In the genomic region with DNA sequence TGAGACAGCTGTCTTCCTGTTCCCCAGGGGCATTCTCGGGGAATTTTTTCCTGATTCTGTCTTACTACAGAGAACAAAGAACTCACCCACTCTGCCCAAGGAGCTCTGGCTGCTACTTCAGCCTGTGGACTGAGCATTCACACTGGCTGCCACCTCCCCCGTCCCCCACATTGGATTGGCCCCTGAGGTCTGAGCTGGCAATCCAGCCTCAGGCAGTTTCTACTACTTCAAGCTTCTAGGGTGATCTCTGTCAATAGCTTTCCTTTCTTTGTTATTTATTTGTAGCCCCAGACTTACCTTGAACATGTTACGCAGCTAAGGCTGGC, we compare ENCODE assay signal across 8 mouse cellular contexts. TPM values are rescaled to one million over a fixed set of nuclear protein-coding genes. Genes with fewer than 3 reads are reported as not detected.
DNase-seq lines count a peak whose midpoint lies in the region; ATAC-seq and TF ChIP-seq lines count a peak whose summit lies in the region.

No protein-coding gene starts in this region.

- H3K36me3 ChIP-seq in kidney, embryonic 16.5 days (ENCODE audit: insufficient read depth, low read length) = peaks cover 46% of the 10 kb centered on the region
- peaks cover 56% of the 10 kb centered on the region for H3K36me3 ChIP-seq in embryonic facial prominence, embryonic 14.5 days (ENCODE audit: control insufficient read depth, insufficient read depth, low read length)
- H3K36me3 ChIP-seq in limb, embryonic 10.5 days = peaks cover 72% of the 10 kb centered on the region
- H3K36me3 ChIP-seq in myocyte (ENCODE audit: control insufficient read depth, insufficient read depth) = peaks cover 8% of the 10 kb centered on the region

- H3K4me2 ChIP-seq in kidney, embryonic 16.5 days (replicated peaks; ENCODE audit: low read depth, low read length) = peak overlapping the region; percentile 82
- peak overlapping the region; percentile 86 for H3K4me2 ChIP-seq in embryonic facial prominence, embryonic 14.5 days (ENCODE audit: low read depth, low read length)
- peak overlapping the region; percentile 85 for H3K4me2 ChIP-seq in myocyte (ENCODE audit: low read depth)

- H3ac ChIP-seq in myocyte (ENCODE audit: control insufficient read depth, insufficient read length) = peak overlapping the region; percentile 79

- peak overlapping the region; percentile 84 for H3K9ac ChIP-seq in kidney, embryonic 16.5 days (replicated peaks; ENCODE audit: low read length)
- peak overlapping the region; percentile 86 for H3K9ac ChIP-seq in embryonic facial prominence, embryonic 14.5 days (ENCODE audit: low read depth, low read length)

- H3K27me3 ChIP-seq in kidney, embryonic 16.5 days (ENCODE audit: insufficient read depth, low read length) = no peaks in the 10 kb centered on the region
- H3K27me3 ChIP-seq in embryonic facial prominence, embryonic 14.5 days (replicated peaks; ENCODE audit: control insufficient read depth, insufficient read depth, low read length) = no peaks in the 10 kb centered on the region
- H3K27me3 ChIP-seq in limb, embryonic 10.5 days (ENCODE audit: low read depth, poor library complexity, severe bottlenecking) = no peaks in the 10 kb centered on the region
- no peaks in the 10 kb centered on the region for H3K27me3 ChIP-seq in myocyte (ENCODE audit: control insufficient read depth, insufficient read depth, insufficient read length)

- no peak for ATAC-seq in kidney, embryonic 16.5 days (ENCODE audit: low FRiP score, low TSS enrichment)
- no peak for ATAC-seq in embryonic facial prominence, embryonic 14.5 days (ENCODE audit: low read depth)
- ATAC-seq in frontal cortex, adult (ENCODE audit: low TSS enrichment) = no peak

- H3K4me3 ChIP-seq in kidney, embryonic 16.5 days (ENCODE audit: low read length) = peak overlapping the region; percentile 90
- H3K4me3 ChIP-seq in embryonic facial prominence, embryonic 14.5 days (ENCODE audit: low read depth, low read length) = peak overlapping the region; percentile 83
- peak overlapping the region; percentile 97 for H3K4me3 ChIP-seq in limb, embryonic 10.5 days
- peak overlapping the region; percentile 68 for H3K4me3 ChIP-seq in myocyte

- DNase-seq in kidney, postnatal 4 days = no peak
- DNase-seq in embryonic facial prominence, embryonic 14.5 days (ENCODE audit: low spot score) = peak; percentile 73
- DNase-seq in limb, embryonic 10.5 days (ENCODE audit: low spot score) = peak; percentile 60
- no peak for DNase-seq in spleen, postnatal 36 days (ENCODE audit: low spot score in 2 of 2)
- no peak for DNase-seq in adrenal gland, postnatal 4 days (ENCODE audit: low spot score in 2 of 2)

- H3K27ac ChIP-seq in kidney, embryonic 16.5 days (ENCODE audit: low read length) = peak overlapping the region; percentile 93
- peak overlapping the region; percentile 77 for H3K27ac ChIP-seq in embryonic facial prominence, embryonic 14.5 days (replicated peaks; ENCODE audit: low read depth, low read length)
- H3K27ac ChIP-seq in limb, embryonic 10.5 days = peak overlapping the region; percentile 90

- H3K9me3 ChIP-seq in kidney, embryonic 16.5 days (ENCODE audit: low read length) = no peaks in the 10 kb centered on the region
- no peaks in the 10 kb centered on the region for H3K9me3 ChIP-seq in embryonic facial prominence, embryonic 14.5 days (ENCODE audit: control insufficient read depth, low read length)
- no peaks in the 10 kb centered on the region for H3K9me3 ChIP-seq in limb, embryonic 10.5 days (replicated peaks)

- H3K4me1 ChIP-seq in kidney, embryonic 16.5 days (ENCODE audit: insufficient read depth, low read length) = peaks cover 33% of the 10 kb centered on the region
- peaks cover 28% of the 10 kb centered on the region for H3K4me1 ChIP-seq in embryonic facial prominence, embryonic 14.5 days (ENCODE audit: control insufficient read depth, insufficient read depth, low read length)
- H3K4me1 ChIP-seq in limb, embryonic 10.5 days = peaks cover 51% of the 10 kb centered on the region

- WGBS in kidney, embryonic 16.5 days = 31% methylated on average over 3 of the region's 3 CpGs
- WGBS in embryonic facial prominence, embryonic 14.5 days = 21% methylated on average over 3 of the region's 3 CpGs
- WGBS in limb, embryonic 10.5 days = 30% methylated on average over 3 of the region's 3 CpGs

- TF ChIP-seq POLR2A in myocyte (IDR thresholded peaks at IDR 0.05; ENCODE audit: insufficient read length, low read depth) = no peak

- peaks cover 10% of the 10 kb centered on the region for H3K79me2 ChIP-seq in myocyte (ENCODE audit: control insufficient read depth, insufficient read depth)

TF ChIP-seq in myocyte, 11 proteins besides CTCF, POLR2A, EP300 and RAD21:
- TF ChIP-seq MYOD1 (IDR thresholded peaks at IDR 0.05; ENCODE audit: control insufficient read depth in 1 of 3, insufficient read length in 2 of 3, low read depth in 2 of 3) (peak in 1 of 3 experiments; percentile 17), CEBPB (IDR thresholded peaks at IDR 0.05; ENCODE audit: insufficient read depth, poor library complexity, severe bottlenecking) (no peak)

RNA-seq across cellular contexts. Expression of a gene that starts 1.2 kb away (rescaled TPM):
- polyA plus RNA-seq in kidney, embryonic 16.5 days (2015; fragmentation: Nextera tagmentation; extraction: Ambion mirVana) = 120 and 123 TPM in 2 replicates
- polyA plus RNA-seq in embryonic facial prominence, embryonic 14.5 days (2014; fragmentation: Nextera tagmentation; extraction: Ambion mirVana) = 47.6 and 53.1 TPM in 2 replicates
- polyA plus RNA-seq in limb, embryonic 10.5 days (2016; fragmentation: Nextera tagmentation; extraction: Ambion mirVana) = 69.0 and 71.8 TPM in 2 replicates
- polyA plus RNA-seq in myocyte (2012; fragmentation: generic; extraction: Trizol) = 43.8 TPM
- total RNA-seq in adrenal gland, postnatal 4 days (2021) = 100 to 1,000 TPM; 102 to 103 TPM

RNA-seq across cellular contexts. Expression of a gene that starts 8.4 kb away (rescaled TPM):
- polyA plus RNA-seq in kidney, embryonic 16.5 days (2015; fragmentation: Nextera tagmentation; extraction: Ambion mirVana) = 176 and 177 TPM in 2 replicates
- 135 and 148 TPM in 2 replicates for polyA plus RNA-seq in embryonic facial prominence, embryonic 14.5 days (2014; fragmentation: Nextera tagmentation; extraction: Ambion mirVana)
- 187 and 250 TPM in 2 replicates for polyA plus RNA-seq in limb, embryonic 10.5 days (2016; fragmentation: Nextera tagmentation; extraction: Ambion mirVana)
- polyA plus RNA-seq in myocyte (2012; fragmentation: generic; extraction: Trizol) = 218 TPM
- total RNA-seq in adrenal gland, postnatal 4 days (2021) = 100 to 1,000 TPM; 105 to 107 TPM

RNA-seq across cellular contexts. Expression of a gene that starts 25.4 kb away (rescaled TPM):
- 46.5 and 50.4 TPM in 2 replicates for polyA plus RNA-seq in kidney, embryonic 16.5 days (2015; fragmentation: Nextera tagmentation; extraction: Ambion mirVana)
- 43.2 and 46.4 TPM in 2 replicates for polyA plus RNA-seq in embryonic facial prominence, embryonic 14.5 days (2014; fragmentation: Nextera tagmentation; extraction: Ambion mirVana)
- 54.2 and 65.6 TPM in 2 replicates for polyA plus RNA-seq in limb, embryonic 10.5 days (2016; fragmentation: Nextera tagmentation; extraction: Ambion mirVana)
- polyA plus RNA-seq in myocyte (2012; fragmentation: generic; extraction: Trizol) = 15.6 TPM
- total RNA-seq in adrenal gland, postnatal 4 days (2021) = 10 to 100 TPM; 24.4 to 26.8 TPM

RNA-seq across cellular contexts. Expression of a gene that starts 34.9 kb away (rescaled TPM):
- polyA plus RNA-seq in kidney, embryonic 16.5 days (2015; fragmentation: Nextera tagmentation; extraction: Ambion mirVana) = 40.6 and 43.9 TPM in 2 replicates
- polyA plus RNA-seq in embryonic facial prominence, embryonic 14.5 days (2014; fragmentation: Nextera tagmentation; extraction: Ambion mirVana) = 27.7 and 27.9 TPM in 2 replicates
- 48.9 and 56.7 TPM in 2 replicates for polyA plus RNA-seq in limb, embryonic 10.5 days (2016; fragmentation: Nextera tagmentation; extraction: Ambion mirVana)
- polyA plus RNA-seq in myocyte (2012; fragmentation: generic; extraction: Trizol) = 11.4 TPM
- 10 to 100 TPM; 19.0 to 21.4 TPM for total RNA-seq in adrenal gland, postnatal 4 days (2021)

RNA-seq across cellular contexts. Expression of a gene that starts 35.0 kb away (rescaled TPM):
- polyA plus RNA-seq in kidney, embryonic 16.5 days (2015; fragmentation: Nextera tagmentation; extraction: Ambion mirVana) = 15.4 and 15.9 TPM in 2 replicates
- 12.8 and 15.3 TPM in 2 replicates for polyA plus RNA-seq in embryonic facial prominence, embryonic 14.5 days (2014; fragmentation: Nextera tagmentation; extraction: Ambion mirVana)
- polyA plus RNA-seq in limb, embryonic 10.5 days (2016; fragmentation: Nextera tagmentation; extraction: Ambion mirVana) = 9.7 and 10.5 TPM in 2 replicates
- polyA plus RNA-seq in myocyte (2012; fragmentation: generic; extraction: Trizol) = 17.4 TPM
- total RNA-seq in adrenal gland, postnatal 4 days (2021) = 10 to 100 TPM; 34.6 to 43.3 TPM

Comparison
In these comparisons a context has a peak if more than half of its experiments do, and no peak if none do; other contexts are left out.
1. DNase-seq: peak in embryonic facial prominence, embryonic 14.5 days (single experiment) and limb, embryonic 10.5 days (single experiment); none in kidney, postnatal 4 days (0 of 2), spleen, postnatal 36 days (0 of 2) and adrenal gland, postnatal 4 days (0 of 2).
2. Peak in every context shown above with its lines, with median percentiles within 50 percentile points of each other: H3K27ac ChIP-seq, H3K4me2 ChIP-seq and H3K4me3 ChIP-seq.